Mouse (Mus musculus): ENCODE measurements around the gene St6gal2. TPM values are rescaled to one million over a fixed set of nuclear protein-coding genes. Genes with fewer than 3 reads are reported as not detected.

St6gal2 gene
- polyA plus RNA-seq (2015; fragmentation: Nextera tagmentation; extraction: Ambion mirVana) = 37.1 and 38.1 TPM in 2 replicates

- H3K4me1 ChIP-seq (ENCODE audit: control insufficient read depth, insufficient read depth, low read depth, low read length) = peaks cover 7% of the 10 kb centered on the region
- no peaks in the 10 kb centered on the region for H3K27me3 ChIP-seq (replicated peaks; ENCODE audit: control insufficient read depth, insufficient read depth, low read length)
- peak within 1 kb of the TSS; percentile 70 for H3K4me2 ChIP-seq (ENCODE audit: low read length)
- H3K9ac ChIP-seq (ENCODE audit: low read depth, low read length) = peak within 1 kb of the TSS; percentile 88
- peak; percentile 91 for ATAC-seq
- no peaks in the 10 kb centered on the region for H3K36me3 ChIP-seq (ENCODE audit: control insufficient read depth, insufficient read depth, low read length)
- peak within 1 kb of the TSS; percentile 70 for H3K4me3 ChIP-seq (ENCODE audit: low read length)
- H3K27ac ChIP-seq (ENCODE audit: low read depth, low read length) = peak within 1 kb of the TSS; percentile 97
- H3K9me3 ChIP-seq (ENCODE audit: control insufficient read depth, low read length) = no peaks in the 10 kb centered on the region
- WGBS = under 1% methylated on average over 83 of the region's 84 CpGs
These were observed at the start of gene St6gal2 for GRCm38 (mm10) chr17:55445250-55446184. St6gal2 (plus strand) TSS chr17:55445382.

DNA sequence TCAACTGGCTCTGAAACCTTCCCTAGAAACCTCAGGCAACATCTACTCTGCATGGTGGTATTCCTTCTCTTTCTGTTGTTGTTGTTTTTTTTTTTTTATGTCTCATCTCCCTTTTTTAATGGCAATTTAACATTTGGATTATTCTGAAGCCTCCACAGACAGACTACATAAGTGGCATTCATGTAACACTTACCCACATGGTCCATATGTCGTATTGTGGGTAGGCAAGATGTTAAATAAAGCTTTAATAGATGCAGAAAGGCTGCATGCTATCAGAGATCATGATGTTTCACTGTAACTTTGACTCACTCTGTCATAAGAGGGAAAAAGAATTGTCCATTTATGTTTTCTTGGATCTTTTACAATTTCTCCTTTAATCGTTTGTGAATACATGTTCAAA is 39.1 kb upstream of the St6gal2 start:
- H3K27me3 ChIP-seq (replicated peaks; ENCODE audit: control insufficient read depth, insufficient read depth, low read length) = no peaks in the 10 kb centered on the region
- no peak overlapping the region for H3K9ac ChIP-seq (ENCODE audit: low read depth, low read length)
- WGBS = 91% methylated on average over 2 of the region's 2 CpGs
- no peaks in the 10 kb centered on the region for H3K4me1 ChIP-seq (ENCODE audit: control insufficient read depth, insufficient read depth, low read depth, low read length)
- ATAC-seq = no peak
- no peak overlapping the region for H3K4me3 ChIP-seq (ENCODE audit: low read length)
- H3K4me2 ChIP-seq (ENCODE audit: low read length) = no peak overlapping the region
- H3K27ac ChIP-seq (ENCODE audit: low read depth, low read length) = no peak overlapping the region
- no peaks in the 10 kb centered on the region for H3K9me3 ChIP-seq (ENCODE audit: control insufficient read depth, low read length)
- H3K36me3 ChIP-seq (ENCODE audit: control insufficient read depth, insufficient read depth, low read length) = no peaks in the 10 kb centered on the region

GRCm38 (mm10) chr17:55416519-55416918 is 28.7 kb upstream of the St6gal2 start:
- H3K9ac ChIP-seq (ENCODE audit: low read depth, low read length) = no peak overlapping the region

GRCm38 (mm10) chr17:55446185-55446527 is 974 bp downstream of the St6gal2 start:
- Histone ChIP-seq H3K9ac (ENCODE audit: low read depth, low read length) (peak overlapping the region; percentile 88), H3K9me3 (ENCODE audit: control insufficient read depth, low read length) (no peaks in the 10 kb centered on the region), H3K4me3 (ENCODE audit: low read length) (peak overlapping the region; percentile 70), H3K4me1 (ENCODE audit: control insufficient read depth, insufficient read depth, low read depth, low read length) (peaks cover 7% of the 10 kb centered on the region), H3K27ac (ENCODE audit: low read depth, low read length) (peak overlapping the region; percentile 97), H3K27me3 (replicated peaks; ENCODE audit: control insufficient read depth, insufficient read depth, low read length) (no peaks in the 10 kb centered on the region), H3K4me2 (ENCODE audit: low read length) (peak overlapping the region; percentile 70), H3K36me3 (ENCODE audit: control insufficient read depth, insufficient read depth, low read length) (no peaks in the 10 kb centered on the region)
- peak; percentile 81 for ATAC-seq
- WGBS = 3% methylated on average over 6 of the region's 6 CpGs

More at GRCm38 (mm10) chr17:55416519-55416918, 28.7 kb upstream of the St6gal2 start:
- Histone ChIP-seq H3K36me3 (ENCODE audit: control insufficient read depth, insufficient read depth, low read length) (no peaks in the 10 kb centered on the region), H3K4me3 (ENCODE audit: low read length) (no peak overlapping the region), H3K9me3 (ENCODE audit: control insufficient read depth, low read length) (no peaks in the 10 kb centered on the region), H3K4me1 (ENCODE audit: control insufficient read depth, insufficient read depth, low read depth, low read length) (no peaks in the 10 kb centered on the region), H3K4me2 (ENCODE audit: low read length) (no peak overlapping the region), H3K27me3 (replicated peaks; ENCODE audit: control insufficient read depth, insufficient read depth, low read length) (no peaks in the 10 kb centered on the region), H3K27ac (ENCODE audit: low read depth, low read length) (no peak overlapping the region)
- 92% methylated on average over 2 of the region's 2 CpGs for WGBS
- no peak for ATAC-seq

DNA sequence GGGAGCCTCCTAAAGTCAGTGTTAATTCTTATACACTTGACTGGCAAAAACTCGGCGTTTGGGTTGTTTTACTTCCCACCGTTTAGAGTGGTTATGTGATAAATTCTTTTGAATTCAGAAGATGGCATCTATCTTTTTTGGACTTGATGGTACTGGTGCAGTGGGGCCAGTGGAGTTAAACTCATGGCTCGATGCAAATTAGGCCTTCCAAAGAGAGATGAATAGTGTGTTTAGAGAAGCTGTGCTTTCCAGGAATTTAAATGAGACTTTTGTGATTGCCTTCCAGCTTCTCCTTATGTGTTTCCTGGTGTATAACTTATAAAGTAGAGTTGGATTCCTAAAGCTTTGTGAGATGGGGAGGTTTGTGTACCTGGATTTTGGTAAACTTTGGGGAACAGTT is 1.5 kb downstream of the St6gal2 start:
- no peak for ATAC-seq
- peak overlapping the region; percentile 70 for H3K4me2 ChIP-seq (ENCODE audit: low read length)
- H3K36me3 ChIP-seq (ENCODE audit: control insufficient read depth, insufficient read depth, low read length) = no peaks in the 10 kb centered on the region

DNA sequence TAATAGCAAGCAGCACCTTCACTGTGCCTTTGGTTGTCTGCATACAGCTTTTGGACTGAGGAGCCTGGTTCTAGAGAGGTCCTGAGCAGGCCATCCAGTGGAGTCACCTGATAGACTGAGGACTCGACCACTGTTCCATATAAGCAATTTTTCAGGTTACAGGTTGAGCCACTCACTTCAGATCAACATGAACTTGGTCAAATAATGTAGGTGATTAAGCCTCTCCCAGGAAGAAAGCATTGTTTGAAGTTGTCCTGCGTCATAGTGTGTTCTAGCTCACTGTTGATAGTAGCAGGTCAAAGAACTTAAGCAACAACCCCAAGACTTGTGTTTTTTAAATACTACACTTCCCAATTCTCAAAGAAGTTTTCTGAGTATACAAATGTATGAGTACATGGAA is 5.8 kb downstream of the St6gal2 start:
- Histone ChIP-seq H3K4me3 (ENCODE audit: low read length) (no peak overlapping the region), H3K9ac (ENCODE audit: low read depth, low read length) (no peak overlapping the region), H3K36me3 (ENCODE audit: control insufficient read depth, insufficient read depth, low read length) (no peaks in the 10 kb centered on the region), H3K4me1 (ENCODE audit: control insufficient read depth, insufficient read depth, low read depth, low read length) (peaks cover 7% of the 10 kb centered on the region), H3K4me2 (ENCODE audit: low read length) (no peak overlapping the region), H3K27me3 (replicated peaks; ENCODE audit: control insufficient read depth, insufficient read depth, low read length) (no peaks in the 10 kb centered on the region), H3K9me3 (ENCODE audit: control insufficient read depth, low read length) (no peaks in the 10 kb centered on the region), H3K27ac (ENCODE audit: low read depth, low read length) (no peak overlapping the region)
- WGBS = 78% methylated on average over 2 of the region's 2 CpGs
- no peak for ATAC-seq

More for the DNA sequence above, 1.5 kb downstream of the St6gal2 start:
- Histone ChIP-seq H3K9ac (ENCODE audit: low read depth, low read length) (peak overlapping the region; percentile 88), H3K9me3 (ENCODE audit: control insufficient read depth, low read length) (no peaks in the 10 kb centered on the region), H3K4me3 (ENCODE audit: low read length) (peak overlapping the region; percentile 70), H3K27ac (ENCODE audit: low read depth, low read length) (peak overlapping the region; percentile 97), H3K27me3 (replicated peaks; ENCODE audit: control insufficient read depth, insufficient read depth, low read length) (no peaks in the 10 kb centered on the region), H3K4me1 (ENCODE audit: control insufficient read depth, insufficient read depth, low read depth, low read length) (peaks cover 7% of the 10 kb centered on the region)
- 12% methylated on average over 4 of the region's 4 CpGs for WGBS

DNA sequence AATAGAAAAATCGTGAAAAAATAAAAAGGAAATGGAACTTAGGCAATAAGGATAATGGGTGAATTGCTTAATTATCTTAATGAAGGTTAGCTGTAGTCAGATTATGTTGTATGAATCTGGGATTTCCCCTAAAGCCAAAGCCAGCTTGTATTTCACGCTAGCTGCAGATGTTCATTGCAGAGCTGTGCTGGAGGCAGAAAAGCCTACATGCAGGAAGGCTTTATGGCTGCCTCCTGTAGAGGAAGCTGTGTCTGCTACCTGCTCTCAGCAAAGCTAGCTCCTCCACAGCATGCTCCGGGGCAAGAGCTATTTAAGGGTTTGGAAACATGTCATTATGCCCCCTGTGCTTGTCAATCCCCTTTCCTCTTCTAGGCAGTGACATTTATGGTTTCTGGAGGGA is 9.3 kb downstream of the St6gal2 start:
- Histone ChIP-seq H3K9me3 (ENCODE audit: control insufficient read depth, low read length) (no peaks in the 10 kb centered on the region), H3K9ac (ENCODE audit: low read depth, low read length) (no peak overlapping the region), H3K27ac (ENCODE audit: low read depth, low read length) (no peak overlapping the region), H3K4me3 (ENCODE audit: low read length) (no peak overlapping the region), H3K4me1 (ENCODE audit: control insufficient read depth, insufficient read depth, low read depth, low read length) (no peaks in the 10 kb centered on the region), H3K36me3 (ENCODE audit: control insufficient read depth, insufficient read depth, low read length) (no peaks in the 10 kb centered on the region), H3K27me3 (replicated peaks; ENCODE audit: control insufficient read depth, insufficient read depth, low read length) (no peaks in the 10 kb centered on the region), H3K4me2 (ENCODE audit: low read length) (no peak overlapping the region)
- WGBS = 61% methylated on average over 3 of the region's 3 CpGs
- no peak for ATAC-seq

DNA sequence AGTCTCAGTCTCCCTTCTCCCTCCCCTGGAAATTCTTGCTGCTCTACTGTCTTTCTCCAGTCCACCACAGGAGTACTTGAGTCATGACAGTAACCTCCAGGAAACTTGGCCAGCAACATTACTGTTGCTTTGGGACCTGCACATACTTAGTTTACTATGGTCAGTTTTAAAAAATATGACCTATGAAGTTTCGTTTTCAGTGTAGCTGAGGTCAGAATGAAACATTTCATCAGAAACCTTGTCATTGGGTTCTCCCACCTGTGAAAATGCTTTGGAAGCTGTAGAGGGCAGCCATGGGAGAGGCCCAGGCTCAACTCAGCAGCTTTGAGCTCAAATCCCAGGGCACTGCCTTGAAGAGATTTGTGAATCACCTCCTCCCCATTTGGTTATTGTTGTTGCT is 15.0 kb downstream of the St6gal2 start:
- no peak for ATAC-seq
- no peak overlapping the region for H3K9ac ChIP-seq (ENCODE audit: low read depth, low read length)
- no peaks in the 10 kb centered on the region for H3K36me3 ChIP-seq (ENCODE audit: control insufficient read depth, insufficient read depth, low read length)
- no peaks in the 10 kb centered on the region for H3K27me3 ChIP-seq (replicated peaks; ENCODE audit: control insufficient read depth, insufficient read depth, low read length)
- no peaks in the 10 kb centered on the region for H3K4me1 ChIP-seq (ENCODE audit: control insufficient read depth, insufficient read depth, low read depth, low read length)
- no peak overlapping the region for H3K4me3 ChIP-seq (ENCODE audit: low read length)
- WGBS = 92% methylated on average over 1 of the region's 1 CpGs
- no peak overlapping the region for H3K27ac ChIP-seq (ENCODE audit: low read depth, low read length)
- H3K9me3 ChIP-seq (ENCODE audit: control insufficient read depth, low read length) = no peaks in the 10 kb centered on the region
- H3K4me2 ChIP-seq (ENCODE audit: low read length) = no peak overlapping the region

GRCm38 (mm10) chr17:55467579-55467978 is 22.4 kb downstream of the St6gal2 start:
- H3K27me3 ChIP-seq (replicated peaks; ENCODE audit: control insufficient read depth, insufficient read depth, low read length) = no peaks in the 10 kb centered on the region
- H3K4me2 ChIP-seq (ENCODE audit: low read length) = no peak overlapping the region
- H3K4me3 ChIP-seq (ENCODE audit: low read length) = no peak overlapping the region
- H3K4me1 ChIP-seq (ENCODE audit: control insufficient read depth, insufficient read depth, low read depth, low read length) = no peaks in the 10 kb centered on the region
- H3K9me3 ChIP-seq (ENCODE audit: control insufficient read depth, low read length) = no peaks in the 10 kb centered on the region
- H3K27ac ChIP-seq (ENCODE audit: low read depth, low read length) = no peak overlapping the region
- H3K36me3 ChIP-seq (ENCODE audit: control insufficient read depth, insufficient read depth, low read length) = no peaks in the 10 kb centered on the region; the same call in 1 of the 2 replicates
- H3K9ac ChIP-seq (ENCODE audit: low read depth, low read length) = no peak overlapping the region
- WGBS = 88% methylated on average over 3 of the region's 3 CpGs
- ATAC-seq = no peak

All from hindbrain, embryonic 16.5 days (tissue).